Mouse (Mus musculus) myocyte (in vitro differentiated cells): Measurements from ENCODE around the gene Cyfip2. TPM values are rescaled to one million over a fixed set of nuclear protein-coding genes. Genes with fewer than 3 reads are reported as not detected.

ENCODE experiments used
- H3K27me3 ChIP-seq: one replicate; pipeline ENCODE4 v1.6.1; 2011; ENCODE audit not compliant: control insufficient read depth, insufficient read depth, insufficient read length
- H3K36me3 ChIP-seq: one replicate; pipeline ENCODE4 v1.6.1; 2011; ENCODE audit not compliant: control insufficient read depth, insufficient read depth
- H3K4me2 ChIP-seq: one replicate; pipeline ENCODE4 v1.6.1; 2011; ENCODE audit warnings: low read depth, control low read depth
- H3K4me3 ChIP-seq: one replicate; pipeline ENCODE4 v1.5.1; 2011; ENCODE audit warnings: mild to moderate bottlenecking, control low read depth, moderate library complexity
- H3K79me2 ChIP-seq: one replicate; pipeline ENCODE4 v1.6.1; 2011; ENCODE audit not compliant: control insufficient read depth, insufficient read depth
- H3ac ChIP-seq: one replicate; pipeline ENCODE4 v1.6.1; 2011; ENCODE audit not compliant: control insufficient read depth, insufficient read length
- CEBPB ChIP-seq: IDR thresholded peaks from 2 replicates; pipeline ENCODE4 v1.6.1; 2011; ENCODE audit warnings: mild to moderate bottlenecking, moderate library complexity; ENCODE audit not compliant: poor library complexity, insufficient read depth, severe bottlenecking
- E2F4 ChIP-seq: IDR thresholded peaks from one replicate; pipeline ENCODE4 v1.6.1; 2011; ENCODE audit warnings: mild to moderate bottlenecking, control low read depth, moderate library complexity; ENCODE audit not compliant: insufficient read depth
- MAX ChIP-seq: IDR thresholded peaks from one replicate; pipeline ENCODE4 v1.6.1; 2011; ENCODE audit warnings: low read depth, mild to moderate bottlenecking, control low read depth
- MYOD1 ChIP-seq, 3 experiments: IDR thresholded peaks; one replicate each; pipeline ENCODE4 v1.6.1; 2011; ENCODE audit warnings: control low read depth in 2 of 3, low read depth in 2 of 3, mild to moderate bottlenecking in 2 of 3, moderate library complexity in 1 of 3; ENCODE audit not compliant: insufficient read length in 2 of 3, control insufficient read depth in 1 of 3
- MYOG ChIP-seq, 3 experiments: IDR thresholded peaks; one replicate each; pipeline ENCODE4 v1.6.1; 2011; ENCODE audit warnings: control low read depth in 2 of 3, low read depth in 2 of 3, mild to moderate bottlenecking in 2 of 3; ENCODE audit not compliant: insufficient read length in 2 of 3, control insufficient read depth in 1 of 3, insufficient read depth in 1 of 3
- POLR2A ChIP-seq: IDR thresholded peaks from one replicate; pipeline ENCODE4 v1.6.1; 2011; ENCODE audit warnings: low read depth, mild to moderate bottlenecking, control low read depth, moderate library complexity; ENCODE audit not compliant: insufficient read length
- POLR2AphosphoS2 ChIP-seq: IDR thresholded peaks from one replicate; pipeline ENCODE4 v1.6.1; 2011; ENCODE audit warnings: low read depth, control low read depth; ENCODE audit not compliant: insufficient read length
- REST ChIP-seq: IDR thresholded peaks from one replicate; pipeline ENCODE4 v1.6.1; 2011; ENCODE audit warnings: mild to moderate bottlenecking, control low read depth, moderate library complexity; ENCODE audit not compliant: insufficient read depth, insufficient read length
- SRF ChIP-seq: IDR thresholded peaks from one replicate; pipeline ENCODE4 v1.6.1; 2011; ENCODE audit warnings: low read depth; ENCODE audit not compliant: control insufficient read depth, insufficient read length
- TCF12 ChIP-seq: IDR thresholded peaks from one replicate; pipeline ENCODE4 v1.6.1; 2011; ENCODE audit warnings: mild to moderate bottlenecking, control low read depth; ENCODE audit not compliant: poor library complexity, insufficient read depth, severe bottlenecking
- TCF3 ChIP-seq: IDR thresholded peaks from one replicate; pipeline ENCODE4 v1.6.1; 2011; ENCODE audit warnings: low read depth, control low read depth; ENCODE audit not compliant: insufficient read length
- USF1 ChIP-seq: IDR thresholded peaks from one replicate; pipeline ENCODE4 v1.6.1; 2011; ENCODE audit warnings: low read depth, mild to moderate bottlenecking, control low read depth, moderate library complexity
- polyA plus RNA-seq: library from polyadenylated mRNA; unstranded; fragments of >200 nt; fragmentation: generic; extraction: Trizol; gene quantifications from one replicate; pipeline ENCODE4 v1.2.1, GENCODE M21; 2012; ENCODE audit warnings: missing spikeins

Gene Cyfip2
- polyA plus RNA-seq, 1 experiment, result 16.9 TPM

DNA sequence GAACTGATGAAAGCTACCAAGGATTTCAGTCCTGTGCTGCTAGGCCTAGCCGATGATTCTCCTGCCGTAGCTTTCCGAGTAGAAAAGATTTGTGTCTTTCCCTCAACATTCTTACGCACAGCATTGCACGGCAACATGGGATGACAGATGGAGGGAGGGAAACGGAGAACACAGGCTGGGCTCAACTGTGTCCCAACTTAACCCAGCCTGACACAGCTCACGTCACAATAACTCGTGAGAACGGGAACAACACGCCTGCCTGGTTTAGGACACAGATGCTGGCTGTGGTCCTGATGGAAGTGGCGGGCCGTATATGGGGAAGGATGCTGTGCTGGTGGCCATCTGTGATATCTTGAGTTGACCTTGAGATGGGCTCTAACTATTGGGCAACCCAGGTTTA, 34.0 kb downstream of the Cyfip2 start:
- Histone ChIP-seq H3K79me2 (no peaks in the 10 kb centered on the region), H3K4me2 (no peak overlapping the region), H3K36me3 (no peaks in the 10 kb centered on the region), H3K27me3 (no peaks in the 10 kb centered on the region), H3ac (no peak overlapping the region), H3K4me3 (no peak overlapping the region)
- no peak for TF ChIP-seq CEBPB
- no peak for TF ChIP-seq POLR2A
- TF ChIP-seq MYOD1 (IDR thresholded peaks at IDR 0.05; ENCODE audit: control insufficient read depth in 1 of 3, insufficient read length in 2 of 3, low read depth in 2 of 3), result no peak

DNA sequence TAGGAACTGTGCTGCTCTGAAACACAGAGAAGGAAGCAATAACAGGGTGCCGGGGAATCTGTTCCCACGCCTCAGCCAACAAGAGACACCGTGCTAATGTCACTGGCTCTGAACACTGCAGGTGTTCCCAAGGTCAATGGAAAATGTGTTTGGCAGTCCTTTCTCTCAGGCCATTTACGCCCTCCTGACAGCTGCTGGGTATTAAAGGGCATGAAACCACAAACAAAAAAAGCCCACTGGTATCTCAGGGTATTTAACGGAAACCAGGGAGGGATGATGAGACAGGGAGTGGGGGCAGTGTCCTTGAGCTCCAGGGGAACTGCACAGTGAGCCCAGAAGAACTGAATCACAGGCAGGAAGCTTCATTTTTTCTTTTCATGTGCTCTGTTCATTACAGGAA, 34.5 kb downstream of the Cyfip2 start:
- H3ac ChIP-seq, result no peak overlapping the region
- H3K4me3 ChIP-seq, result no peak overlapping the region
- H3K36me3 ChIP-seq, result no peaks in the 10 kb centered on the region
- H3K4me2 ChIP-seq, result no peak overlapping the region
- no peaks in the 10 kb centered on the region for H3K79me2 ChIP-seq
- no peak for TF ChIP-seq E2F4
- TF ChIP-seq MAX, result no peak
- peak; percentile 13 to 81 (median 33) for TF ChIP-seq MYOD1 (IDR thresholded peaks at IDR 0.05; ENCODE audit: control insufficient read depth in 1 of 3, insufficient read length in 2 of 3, low read depth in 2 of 3)
- peak in 2 of 3 experiments; percentile 71 to 95 for TF ChIP-seq MYOG (IDR thresholded peaks at IDR 0.05; ENCODE audit: control insufficient read depth in 1 of 3, insufficient read depth in 1 of 3, insufficient read length in 2 of 3, low read depth in 2 of 3)
- peak; percentile 81 for TF ChIP-seq TCF12
- H3K27me3 ChIP-seq, result no peaks in the 10 kb centered on the region

DNA sequence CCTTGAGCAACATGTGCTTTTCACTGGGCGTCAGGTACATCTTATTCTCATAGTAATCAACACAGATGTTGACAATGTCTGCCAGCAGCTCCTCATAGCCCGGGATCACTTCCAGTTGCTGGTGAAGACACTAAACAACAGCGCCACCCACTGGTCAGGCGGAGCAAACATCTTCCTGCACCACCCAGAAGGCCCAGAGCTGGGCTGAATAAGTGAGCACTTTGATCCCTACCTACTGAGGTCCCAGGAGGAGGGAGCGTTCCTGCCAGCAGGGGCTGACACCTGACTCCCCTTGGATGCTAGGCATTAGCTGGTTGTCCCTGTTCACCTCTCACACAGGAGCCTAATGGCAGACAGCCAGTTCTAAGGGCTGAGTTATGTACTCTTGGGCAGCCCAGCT, 35.9 kb downstream of the Cyfip2 start:
- TF ChIP-seq E2F4 (no peak), MYOD1 (IDR thresholded peaks at IDR 0.05; ENCODE audit: control insufficient read depth in 1 of 3, insufficient read length in 2 of 3, low read depth in 2 of 3) (no peak), MYOG (IDR thresholded peaks at IDR 0.05; ENCODE audit: control insufficient read depth in 1 of 3, insufficient read depth in 1 of 3, insufficient read length in 2 of 3, low read depth in 2 of 3) (no peak), POLR2AphosphoS2 (no peak), POLR2A (no peak), CEBPB (no peak), TCF12 (no peak), SRF (no peak), USF1 (no peak), MAX (no peak), TCF3 (no peak), REST (no peak)
- Histone ChIP-seq H3K4me2 (no peak overlapping the region), H3K79me2 (no peaks in the 10 kb centered on the region)

DNA sequence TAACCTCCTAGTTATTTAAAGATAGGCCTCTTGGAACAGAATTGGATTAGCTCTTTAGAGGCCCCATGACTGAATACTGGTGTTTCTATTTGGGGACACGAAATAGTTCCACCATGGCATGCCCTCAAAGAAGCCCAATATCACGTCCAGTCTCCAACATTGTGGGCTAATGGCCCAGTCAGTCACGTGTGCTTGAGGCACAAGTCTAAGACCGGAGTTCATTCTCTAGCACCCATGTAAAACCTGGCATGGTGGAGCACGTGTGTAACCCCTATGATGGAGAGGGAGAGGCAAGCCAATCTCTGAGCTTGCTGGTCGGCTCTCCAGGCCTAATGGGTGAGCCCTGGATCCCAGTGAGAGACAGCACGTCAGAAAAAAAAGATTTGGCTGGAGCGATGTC, 36.5 kb downstream of the Cyfip2 start:
- TF ChIP-seq USF1, result peak; percentile 39
- TF ChIP-seq MYOG (IDR thresholded peaks at IDR 0.05; ENCODE audit: control insufficient read depth in 1 of 3, insufficient read depth in 1 of 3, insufficient read length in 2 of 3, low read depth in 2 of 3), result no peak
- no peaks in the 10 kb centered on the region for H3K27me3 ChIP-seq
- no peak overlapping the region for H3K4me2 ChIP-seq
- no peak overlapping the region for H3K4me3 ChIP-seq
- no peaks in the 10 kb centered on the region for H3K36me3 ChIP-seq
- H3K79me2 ChIP-seq, result no peaks in the 10 kb centered on the region
- H3ac ChIP-seq, result no peak overlapping the region

More for the DNA sequence above, 35.9 kb downstream of the Cyfip2 start:
- H3ac ChIP-seq, result no peak overlapping the region
- H3K36me3 ChIP-seq, result no peaks in the 10 kb centered on the region
- H3K27me3 ChIP-seq, result no peaks in the 10 kb centered on the region
- no peak overlapping the region for H3K4me3 ChIP-seq

DNA sequence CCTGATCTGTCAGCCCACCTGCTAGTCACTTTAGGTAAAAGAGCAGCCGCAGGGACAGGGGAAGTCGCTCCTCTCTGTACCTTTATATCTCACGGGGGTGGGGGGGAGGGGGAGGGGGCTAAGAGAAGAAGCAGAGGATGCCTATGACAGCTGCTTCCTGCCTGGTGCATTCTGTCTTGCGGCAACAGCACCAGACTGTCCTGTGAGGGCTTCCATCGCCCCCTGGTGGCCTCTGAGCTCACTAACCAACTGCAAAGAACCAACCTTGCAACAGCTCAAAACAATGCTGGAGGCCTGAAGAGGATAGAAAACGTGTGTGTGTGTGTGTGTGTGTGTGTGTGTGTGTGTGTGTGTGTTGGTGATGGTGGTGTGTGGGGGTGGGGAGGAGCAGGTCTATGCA, 37.4 kb downstream of the Cyfip2 start:
- TF ChIP-seq POLR2A (no peak), E2F4 (no peak), MYOG (IDR thresholded peaks at IDR 0.05; ENCODE audit: control insufficient read depth in 1 of 3, insufficient read depth in 1 of 3, insufficient read length in 2 of 3, low read depth in 2 of 3) (peak in 2 of 3 experiments; percentile 5 to 45), MYOD1 (IDR thresholded peaks at IDR 0.05; ENCODE audit: control insufficient read depth in 1 of 3, insufficient read length in 2 of 3, low read depth in 2 of 3) (peak in 2 of 3 experiments; percentile 33 to 76)
- no peaks in the 10 kb centered on the region for H3K36me3 ChIP-seq
- H3ac ChIP-seq, result no peak overlapping the region
- H3K4me2 ChIP-seq, result no peak overlapping the region
- H3K4me3 ChIP-seq, result no peak overlapping the region
- H3K27me3 ChIP-seq, result no peaks in the 10 kb centered on the region
- H3K79me2 ChIP-seq, result no peaks in the 10 kb centered on the region

DNA sequence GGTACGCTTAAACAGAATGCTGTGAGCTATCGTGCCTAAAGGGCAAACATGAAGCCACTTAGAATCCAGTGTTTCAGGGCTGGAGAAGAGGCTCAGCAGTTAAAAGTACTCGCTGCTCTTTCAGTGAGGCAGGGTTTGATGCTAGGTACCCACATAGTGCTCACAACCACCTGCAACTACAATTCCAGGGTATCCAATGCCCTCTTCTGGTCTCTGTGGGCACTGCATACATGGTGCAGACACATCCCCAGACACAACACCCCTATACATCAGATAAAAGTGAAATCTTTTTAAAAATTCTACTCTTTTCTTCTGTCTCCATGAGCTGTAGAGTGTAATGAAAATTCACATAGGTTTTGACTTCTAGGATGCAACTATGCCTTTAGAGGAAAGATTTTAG, 38.7 kb downstream of the Cyfip2 start:
- no peak for TF ChIP-seq E2F4
- TF ChIP-seq USF1, result no peak
- TF ChIP-seq POLR2A, result no peak
- TF ChIP-seq SRF, result no peak
- no peak for TF ChIP-seq CEBPB
- no peak for TF ChIP-seq MYOD1 (IDR thresholded peaks at IDR 0.05; ENCODE audit: control insufficient read depth in 1 of 3, insufficient read length in 2 of 3, low read depth in 2 of 3)
- TF ChIP-seq MAX, result no peak
- TF ChIP-seq TCF3, result no peak
- TF ChIP-seq MYOG (IDR thresholded peaks at IDR 0.05; ENCODE audit: control insufficient read depth in 1 of 3, insufficient read depth in 1 of 3, insufficient read length in 2 of 3, low read depth in 2 of 3), result no peak
- TF ChIP-seq REST, result no peak
- Histone ChIP-seq H3K79me2 (no peaks in the 10 kb centered on the region), H3K4me2 (no peak overlapping the region), H3K27me3 (no peaks in the 10 kb centered on the region), H3K36me3 (no peaks in the 10 kb centered on the region), H3K4me3 (no peak overlapping the region), H3ac (no peak overlapping the region)
